Mouse (Mus musculus): ENCODE data around the gene Syvn1. TPM values are rescaled to one million over a fixed set of nuclear protein-coding genes. Genes with fewer than 3 reads are reported as not detected.

Syvn1 gene
- polyA plus RNA-seq, 1 experiment from 2014 or later = 17.7 TPM

- Histone ChIP-seq H3K4me3 (ENCODE audit: low read depth, low read length) (no peak overlapping the region), H3K4me2 (replicated peaks; ENCODE audit: low read depth) (peak overlapping the region; percentile 89; the same call in 1 of the 2 replicates), H3K9ac (ENCODE audit: low read depth, low read length) (no peak overlapping the region), H3K4me1 (replicated peaks; ENCODE audit: control insufficient read depth, insufficient read depth, low read length) (no peaks in the 10 kb centered on the region), H3K27ac (ENCODE audit: low read depth, low read length) (no peak overlapping the region), H3K27me3 (replicated peaks; ENCODE audit: control insufficient read depth, insufficient read depth, low read length) (no peaks in the 10 kb centered on the region), H3K9me3 (ENCODE audit: control insufficient read depth) (no peaks in the 10 kb centered on the region), H3K36me3 (ENCODE audit: control insufficient read depth, insufficient read depth) (peaks cover 17% of the 10 kb centered on the region)
- TF ChIP-seq CTCF (IDR thresholded peaks at IDR 0.05; ENCODE audit: low read depth) = no peak
- WGBS = 80% methylated on average over 10 of the region's 10 CpGs
- no peak for ATAC-seq
Measured at GRCm38 (mm10) chr19:6013691-6014090, 32.7 kb upstream of the Syvn1 start.

- ATAC-seq = peak; percentile 75
- no peaks in the 10 kb centered on the region for H3K4me1 ChIP-seq (replicated peaks; ENCODE audit: control insufficient read depth, insufficient read depth, low read length)
- 3% methylated on average over 15 of the region's 18 CpGs for WGBS
Measured at GRCm38 (mm10) chr19:6014991-6015510, 31.3 kb upstream of the Syvn1 start.

DNA sequence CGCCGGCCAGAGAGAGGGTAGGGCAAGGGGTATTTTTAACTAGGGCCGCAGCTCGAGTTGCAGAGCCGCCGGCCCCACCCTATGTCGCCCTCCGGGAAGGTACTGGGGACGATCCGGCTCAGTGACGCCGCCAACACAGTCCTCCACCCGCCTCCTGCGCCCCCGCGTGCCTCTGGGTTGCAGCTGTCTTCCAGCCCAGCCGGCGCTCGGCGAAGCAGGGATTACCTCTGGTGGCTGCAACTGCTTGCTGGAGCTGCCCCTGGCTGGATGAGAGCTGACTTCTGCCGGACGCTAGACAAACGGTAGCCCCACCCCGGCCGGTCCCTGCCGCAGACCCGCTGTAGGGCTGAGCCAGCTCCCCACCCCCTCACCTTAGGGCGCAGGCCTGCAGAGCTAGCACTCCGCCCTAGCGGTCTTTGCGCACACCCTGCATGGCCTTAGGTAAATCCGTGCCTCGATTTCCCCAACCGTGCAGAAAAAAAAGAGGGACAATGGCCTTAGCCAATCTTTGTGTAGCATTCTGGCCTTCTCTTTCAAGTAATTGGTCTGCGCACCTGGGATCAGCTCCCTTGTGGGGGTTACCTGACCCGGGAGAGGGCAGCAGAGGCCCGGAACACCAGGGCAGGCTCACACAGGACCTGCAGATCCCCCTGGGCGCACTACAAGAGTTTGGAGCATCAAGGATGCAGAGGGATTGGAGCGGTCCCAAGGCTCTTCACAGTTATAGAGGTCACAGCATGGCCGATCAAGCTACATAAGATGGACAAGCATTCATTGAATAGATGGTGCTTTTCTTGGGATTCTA lies 30.7 kb upstream of the Syvn1 start, which contains the start of gene Capn1:
Capn1 (minus strand) TSS at position 387 of the 805 bp plus-strand sequence.
- Histone ChIP-seq H3K4me3 (ENCODE audit: low read depth, low read length) (peak within 1 kb of the TSS; percentile 60), H3K27ac (ENCODE audit: low read depth, low read length) (peak within 1 kb of the TSS; percentile 73), H3K9ac (ENCODE audit: low read depth, low read length) (peak within 1 kb of the TSS; percentile 65), H3K27me3 (replicated peaks; ENCODE audit: control insufficient read depth, insufficient read depth, low read length) (no peaks in the 10 kb centered on the region), H3K9me3 (ENCODE audit: control insufficient read depth) (no peaks in the 10 kb centered on the region), H3K36me3 (ENCODE audit: control insufficient read depth, insufficient read depth) (peaks cover 6% of the 10 kb centered on the region; the same call in 1 of the 2 replicates), H3K4me1 (replicated peaks; ENCODE audit: control insufficient read depth, insufficient read depth, low read length) (no peaks in the 10 kb centered on the region), H3K4me2 (replicated peaks; ENCODE audit: low read depth) (peak within 1 kb of the TSS; percentile 89)
- peak; percentile 56 for TF ChIP-seq CTCF (IDR thresholded peaks at IDR 0.05; ENCODE audit: low read depth)
- WGBS = 5% methylated on average over 40 of the region's 40 CpGs
- ATAC-seq = peak; percentile 64

More at GRCm38 (mm10) chr19:6014991-6015510, 31.3 kb upstream of the Syvn1 start:
- peak overlapping the region; percentile 73 for H3K27ac ChIP-seq (ENCODE audit: low read depth, low read length)
- no peaks in the 10 kb centered on the region for H3K9me3 ChIP-seq (ENCODE audit: control insufficient read depth)
- TF ChIP-seq CTCF (IDR thresholded peaks at IDR 0.05; ENCODE audit: low read depth) = no peak
- H3K27me3 ChIP-seq (replicated peaks; ENCODE audit: control insufficient read depth, insufficient read depth, low read length) = no peaks in the 10 kb centered on the region
- peaks cover 13% of the 10 kb centered on the region; the same call in 1 of the 2 replicates for H3K36me3 ChIP-seq (ENCODE audit: control insufficient read depth, insufficient read depth)
- peak overlapping the region; percentile 89 for H3K4me2 ChIP-seq (replicated peaks; ENCODE audit: low read depth)
- H3K9ac ChIP-seq (ENCODE audit: low read depth, low read length) = peak overlapping the region; percentile 65
- peak overlapping the region; percentile 60 for H3K4me3 ChIP-seq (ENCODE audit: low read depth, low read length)

DNA sequence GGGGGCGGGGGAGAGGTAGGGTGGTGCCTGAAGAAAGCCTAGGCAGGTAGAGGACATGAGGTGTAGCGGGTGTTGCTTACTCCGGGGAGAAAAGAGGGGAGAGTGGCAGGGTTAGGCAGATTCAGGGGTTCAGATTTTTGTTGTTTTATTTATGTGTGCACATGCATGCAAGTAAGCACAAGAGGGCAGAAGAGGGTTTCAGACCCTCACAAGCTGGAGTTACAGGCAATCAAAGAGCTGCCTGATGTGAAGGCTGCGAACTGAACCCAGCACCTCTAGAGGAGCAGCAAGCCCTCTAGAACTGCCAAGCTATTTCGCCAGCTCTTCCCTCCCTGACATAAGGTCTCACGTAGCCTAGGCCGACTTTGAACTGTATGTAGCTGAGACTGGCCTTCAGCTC lies 29.8 kb upstream of the Syvn1 start:
- Histone ChIP-seq H3K4me1 (replicated peaks; ENCODE audit: control insufficient read depth, insufficient read depth, low read length) (no peaks in the 10 kb centered on the region), H3K27me3 (replicated peaks; ENCODE audit: control insufficient read depth, insufficient read depth, low read length) (no peaks in the 10 kb centered on the region), H3K27ac (ENCODE audit: low read depth, low read length) (no peak overlapping the region), H3K36me3 (ENCODE audit: control insufficient read depth, insufficient read depth) (no peaks in the 10 kb centered on the region; the same call in 1 of the 2 replicates), H3K9me3 (ENCODE audit: control insufficient read depth) (no peaks in the 10 kb centered on the region), H3K9ac (ENCODE audit: low read depth, low read length) (no peak overlapping the region), H3K4me2 (replicated peaks; ENCODE audit: low read depth) (peak overlapping the region; percentile 89), H3K4me3 (ENCODE audit: low read depth, low read length) (no peak overlapping the region)
- peak; percentile 53 for TF ChIP-seq CTCF (IDR thresholded peaks at IDR 0.05; ENCODE audit: low read depth)
- WGBS = 66% methylated on average over 7 of the region's 7 CpGs
- ATAC-seq = no peak

GRCm38 (mm10) chr19:6018142-6019089 lies 28.0 kb upstream of the Syvn1 start:
- 0 out of 2 replicates have a peak, but pooled peaks have one; percentile 16 for ATAC-seq
- WGBS = 32% methylated on average over 15 of the region's 15 CpGs

More at GRCm38 (mm10) chr19:6018142-6019089, 28.0 kb upstream of the Syvn1 start:
- Histone ChIP-seq H3K36me3 (ENCODE audit: control insufficient read depth, insufficient read depth) (no peaks in the 10 kb centered on the region; the same call in 1 of the 2 replicates), H3K9ac (ENCODE audit: low read depth, low read length) (no peak overlapping the region), H3K9me3 (ENCODE audit: control insufficient read depth) (no peaks in the 10 kb centered on the region), H3K4me2 (replicated peaks; ENCODE audit: low read depth) (0 out of 2 replicates have a peak overlapping the region, but pooled peaks have one; percentile 13), H3K4me1 (replicated peaks; ENCODE audit: control insufficient read depth, insufficient read depth, low read length) (no peaks in the 10 kb centered on the region), H3K27me3 (replicated peaks; ENCODE audit: control insufficient read depth, insufficient read depth, low read length) (no peaks in the 10 kb centered on the region), H3K27ac (ENCODE audit: low read depth, low read length) (no peak overlapping the region), H3K4me3 (ENCODE audit: low read depth, low read length) (no peak overlapping the region)
- peak; percentile 95 for TF ChIP-seq CTCF (IDR thresholded peaks at IDR 0.05; ENCODE audit: low read depth)

Data from intestine, postnatal 0 days (tissue).